Mouse (Mus musculus) olfactory bulb, adult 2 months (tissue): ENCODE data around the gene Nav2. TPM values are rescaled to one million over a fixed set of nuclear protein-coding genes. Genes with fewer than 3 reads are reported as not detected.

Source experiments
- H3K27ac ChIP-seq: fragments of 200-500 bp; 2 replicates; pipeline ENCODE4 v1.5.1; 2012; ENCODE audit warnings: low read depth, low read length; ENCODE audit not compliant: insufficient read depth
- H3K4me1 ChIP-seq: fragments of 200-500 bp; 2 replicates; pipeline ENCODE4 v1.6.1; 2012; ENCODE audit warnings: low read length; ENCODE audit not compliant: control insufficient read depth, insufficient read depth
- H3K4me3 ChIP-seq: fragments of 200-500 bp; 2 replicates; pipeline ENCODE4 v1.5.1; 2012; ENCODE audit warnings: mild to moderate bottlenecking, low read depth, low read length, moderate library complexity; ENCODE audit not compliant: insufficient read depth
- CTCF ChIP-seq: fragments of 200-500 bp; IDR thresholded peaks from 2 replicates; pipeline ENCODE4 v1.5.1; 2012; ENCODE audit warnings: low read depth, mild to moderate bottlenecking, low read length, moderate library complexity; ENCODE audit not compliant: insufficient read depth
- POLR2A ChIP-seq: fragments of 200-500 bp; IDR thresholded peaks from 2 replicates; pipeline ENCODE4 v1.6.1; 2012; ENCODE audit warnings: mild to moderate bottlenecking, low read depth, low read length, moderate library complexity; ENCODE audit not compliant: insufficient read depth
- WGBS: fragments of 180-500 bp; shearing (Covaris S2); methylation state at CpG from one replicate; pipeline ENCODE4 v1.1.7; 2018; 5-methylcytosine and 5-hydroxymethylcytosine counted together
- polyA plus RNA-seq: library from polyadenylated mRNA; stranded (reverse); fragments of >200 nt; gene quantifications from 2 replicates; pipeline ENCODE4 v1.2.4, GENCODE M21; 2012; ENCODE audit warnings: low replicate concordance; ENCODE audit not compliant: missing spikeins, insufficient read depth, insufficient read length

Nav2 gene
- polyA plus RNA-seq, 1 experiment = 57.3 TPM

- no peak overlapping the region; the same call in 1 of the 2 replicates for H3K27ac ChIP-seq
- TF ChIP-seq CTCF (no peak), POLR2A (no peak)
- 63% methylated on average over 4 of the region's 4 CpGs for WGBS
- peaks cover 34% of the 10 kb centered on the region for H3K4me1 ChIP-seq
- no peak overlapping the region for H3K4me3 ChIP-seq
These were observed 281.9 kb downstream of the Nav2 start for GRCm38 (mm10) chr7:49190231-49190985.

DNA sequence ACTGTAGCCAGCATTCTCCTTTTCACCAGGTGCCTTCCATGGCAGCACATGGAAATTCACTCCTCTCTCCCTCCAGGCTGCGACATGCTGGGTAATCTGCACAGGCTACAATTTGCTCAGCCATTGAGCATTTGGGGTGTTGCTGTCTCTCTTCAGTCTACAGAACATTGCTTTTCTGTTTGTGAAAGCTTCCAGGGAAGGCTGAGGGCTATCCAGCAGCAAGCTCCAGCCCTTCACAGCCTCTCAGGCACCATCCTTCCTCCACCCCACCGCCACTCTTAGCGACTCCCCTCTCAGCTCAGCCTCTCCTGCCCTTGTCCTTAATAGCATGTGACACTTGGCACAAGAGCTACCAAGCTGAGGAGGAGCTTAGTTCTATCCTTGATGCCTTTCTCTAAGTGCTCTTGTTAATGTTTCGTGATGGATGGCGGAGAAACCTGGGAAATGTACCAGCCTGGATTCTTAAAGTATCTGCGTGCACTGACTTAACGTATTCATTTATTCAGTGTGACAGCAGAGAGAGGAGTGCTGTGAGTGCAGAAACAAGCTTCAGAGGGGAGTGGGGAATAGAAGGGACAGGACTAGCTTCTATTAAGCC, 282.7 kb downstream of the Nav2 start:
- 29% methylated on average over 7 of the region's 7 CpGs for WGBS
- Histone ChIP-seq H3K4me3 (no peak overlapping the region), H3K4me1 (peaks cover 41% of the 10 kb centered on the region), H3K27ac (peak overlapping the region; percentile 76)
- TF ChIP-seq POLR2A (no peak), CTCF (no peak)

GRCm38 (mm10) chr7:49192061-49192695, 283.7 kb downstream of the Nav2 start:
- H3K27ac ChIP-seq = no peak overlapping the region
- TF ChIP-seq POLR2A (no peak), CTCF (no peak)
- 93% methylated on average over 2 of the region's 2 CpGs for WGBS
- H3K4me1 ChIP-seq = peaks cover 38% of the 10 kb centered on the region
- no peak overlapping the region for H3K4me3 ChIP-seq

DNA sequence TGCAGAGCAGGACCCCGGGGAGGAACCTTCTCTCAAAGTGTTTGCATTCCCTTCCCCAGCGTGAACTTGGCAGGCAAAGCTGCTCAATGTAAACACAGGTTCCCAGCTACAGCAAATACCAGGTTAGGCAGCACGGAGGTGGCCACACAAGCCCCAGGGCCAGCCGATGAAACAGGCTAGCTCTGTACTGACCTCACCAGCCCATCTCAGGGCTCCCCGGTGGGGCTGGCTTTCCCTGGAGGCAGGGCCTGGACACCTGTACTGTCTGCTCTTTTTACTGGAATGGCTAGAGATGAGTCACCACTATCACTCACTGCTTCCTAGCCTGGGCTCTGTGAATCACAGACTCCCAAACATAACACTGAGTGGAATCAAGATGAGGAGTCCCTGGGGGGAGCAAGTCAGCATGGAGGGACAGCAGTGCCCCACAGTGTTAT, 287.2 kb downstream of the Nav2 start:
- Histone ChIP-seq H3K4me1 (peaks cover 40% of the 10 kb centered on the region), H3K27ac (no peak overlapping the region), H3K4me3 (no peak overlapping the region)
- 60% methylated on average over 5 of the region's 5 CpGs for WGBS
- no peak for TF ChIP-seq POLR2A
- no peak for TF ChIP-seq CTCF

GRCm38 (mm10) chr7:49199366-49199765, 290.9 kb downstream of the Nav2 start:
- no peak overlapping the region for H3K4me3 ChIP-seq
- 22% methylated on average over 6 of the region's 6 CpGs for WGBS
- no peak overlapping the region for H3K27ac ChIP-seq
- peaks cover 47% of the 10 kb centered on the region for H3K4me1 ChIP-seq
- TF ChIP-seq POLR2A (no peak), CTCF (no peak)

- Histone ChIP-seq H3K4me3 (no peak overlapping the region), H3K27ac (no peak overlapping the region), H3K4me1 (peaks cover 47% of the 10 kb centered on the region)
- TF ChIP-seq CTCF = no peak
- no peak for TF ChIP-seq POLR2A
- WGBS = 92% methylated on average over 6 of the region's 6 CpGs
These were observed 291.8 kb downstream of the Nav2 start for GRCm38 (mm10) chr7:49200270-49200669.

DNA sequence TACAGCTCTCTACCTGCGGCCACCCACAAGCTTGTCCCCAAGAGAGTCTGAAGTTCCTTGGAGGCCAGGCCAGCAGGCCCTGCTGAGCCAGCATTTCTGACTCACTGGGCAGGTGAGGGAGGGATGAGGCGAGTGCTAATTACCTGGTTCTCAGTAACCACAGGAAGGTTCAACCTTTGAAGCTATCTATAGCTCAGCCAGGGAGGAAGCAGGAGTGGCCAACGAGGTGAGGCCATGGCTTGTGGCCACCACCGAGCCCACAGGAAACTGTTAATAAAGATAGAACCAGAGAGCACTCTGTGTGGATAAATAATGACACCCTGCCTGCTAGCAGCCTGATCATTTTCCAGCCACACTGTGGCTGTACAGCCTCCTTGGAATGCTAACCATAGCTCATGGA, 294.5 kb downstream of the Nav2 start:
- H3K4me1 ChIP-seq = peaks cover 43% of the 10 kb centered on the region
- H3K4me3 ChIP-seq = no peak overlapping the region
- 36% methylated on average over 4 of the region's 4 CpGs for WGBS
- no peak for TF ChIP-seq POLR2A
- TF ChIP-seq CTCF = no peak
- H3K27ac ChIP-seq = no peak overlapping the region

DNA sequence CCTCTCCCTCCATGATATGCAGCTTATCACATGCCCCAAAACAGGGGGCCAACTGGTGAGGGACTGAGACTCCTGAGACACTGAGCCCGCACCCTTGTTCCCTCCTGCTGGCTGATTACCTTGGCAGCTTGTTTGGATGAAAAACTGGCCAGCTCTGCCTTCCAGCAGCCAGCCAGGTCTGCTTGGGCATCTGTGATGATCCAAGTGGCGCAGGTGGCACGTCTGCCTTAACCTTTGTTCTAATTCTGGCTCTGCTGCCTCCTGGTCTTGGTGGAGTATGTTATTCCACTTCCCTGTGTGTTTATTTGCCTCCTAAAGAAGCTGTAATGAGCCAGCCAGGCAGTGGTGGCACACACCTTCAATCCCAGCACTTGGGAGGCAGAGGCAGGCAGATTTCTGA, 296.3 kb downstream of the Nav2 start:
- 86% methylated on average over 3 of the region's 3 CpGs for WGBS
- TF ChIP-seq POLR2A (no peak), CTCF (no peak)
- no peak overlapping the region for H3K4me3 ChIP-seq
- peaks cover 41% of the 10 kb centered on the region for H3K4me1 ChIP-seq
- H3K27ac ChIP-seq = no peak overlapping the region

GRCm38 (mm10) chr7:49205551-49205950, 297.0 kb downstream of the Nav2 start:
- TF ChIP-seq POLR2A (no peak), CTCF (no peak)
- WGBS = 95% methylated on average over 1 of the region's 1 CpGs
- Histone ChIP-seq H3K4me3 (no peak overlapping the region), H3K27ac (no peak overlapping the region), H3K4me1 (peaks cover 37% of the 10 kb centered on the region)
